Mouse (Mus musculus) cerebral cortex, adult 2 months (tissue): Measurements from ENCODE around the gene Arhgap28.

ENCODE experiments used
- WGBS: fragments of 180-500 bp; shearing (Covaris S2); methylation state at CpG from one replicate; pipeline ENCODE4 v1.1.7; 2018; 5-methylcytosine and 5-hydroxymethylcytosine counted together

Arhgap28 gene

GRCm38 (mm10) chr17:67869731-67870601 is 134.0 kb downstream of the Arhgap28 start:
- WGBS: 66% methylated on average over 23 of the region's 23 CpGs

- WGBS: 70% methylated on average over 20 of the region's 20 CpGs
Measured at GRCm38 (mm10) chr17:67866541-67867241, 137.2 kb downstream of the Arhgap28 start.

DNA sequence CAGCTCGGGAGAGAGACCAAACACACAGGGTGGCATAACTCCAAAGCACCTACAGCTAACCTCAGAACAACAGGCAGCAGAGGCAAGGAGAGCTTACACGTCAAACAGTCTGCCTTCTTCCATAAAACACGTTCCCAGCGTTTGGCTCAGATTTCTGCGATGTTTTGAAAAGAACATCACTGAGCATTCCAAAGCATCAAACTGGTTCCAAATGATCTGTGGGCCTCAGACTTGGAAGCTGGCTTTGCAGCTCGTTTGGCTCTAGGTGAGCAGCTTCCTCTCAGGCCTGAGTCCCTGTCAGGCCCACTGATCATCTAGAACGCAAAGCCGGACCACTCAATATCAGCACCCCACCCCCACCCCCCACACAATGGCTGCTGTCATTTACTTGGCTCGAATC is 137.9 kb downstream of the Arhgap28 start:
- 63% methylated on average over 9 of the region's 9 CpGs for WGBS

DNA sequence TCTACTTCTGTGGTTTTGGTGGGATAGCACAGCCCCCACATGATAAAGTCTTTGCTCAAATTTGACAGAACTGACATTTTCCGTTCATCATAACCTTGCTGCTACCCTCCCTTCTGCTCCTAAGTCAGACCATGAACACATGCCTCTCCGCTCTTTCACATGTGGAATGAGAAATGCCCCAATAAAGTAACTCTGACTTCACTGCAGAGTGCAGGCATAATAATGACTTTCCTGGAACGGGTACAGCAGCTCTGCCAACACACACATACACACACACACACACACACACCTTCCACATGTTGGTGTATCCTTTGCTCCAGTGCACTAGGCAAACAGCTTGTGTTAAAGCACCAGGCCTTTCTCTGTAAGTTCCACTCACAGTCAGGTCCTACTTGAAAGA is 139.0 kb downstream of the Arhgap28 start:
- 77% methylated on average over 3 of the region's 3 CpGs for WGBS

DNA sequence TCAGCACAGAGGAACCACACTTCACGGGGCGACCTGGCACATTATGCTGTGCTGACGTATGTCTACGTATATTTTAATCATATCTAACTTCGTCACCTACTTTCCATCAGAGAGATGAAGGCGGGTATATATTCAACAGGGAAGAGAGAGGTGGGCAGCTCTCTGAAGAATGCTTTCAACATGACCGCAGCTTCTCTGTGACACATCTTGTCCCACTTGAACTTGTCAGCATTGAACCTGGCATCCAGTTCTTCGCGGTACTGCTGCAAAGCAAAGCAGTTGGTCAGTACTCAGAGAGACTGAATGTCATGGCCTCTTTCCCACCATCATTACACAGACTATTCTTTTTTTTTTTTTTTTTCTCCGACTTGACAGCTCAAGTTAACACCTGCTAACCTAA is 139.6 kb downstream of the Arhgap28 start:
- 84% methylated on average over 10 of the region's 10 CpGs for WGBS

DNA sequence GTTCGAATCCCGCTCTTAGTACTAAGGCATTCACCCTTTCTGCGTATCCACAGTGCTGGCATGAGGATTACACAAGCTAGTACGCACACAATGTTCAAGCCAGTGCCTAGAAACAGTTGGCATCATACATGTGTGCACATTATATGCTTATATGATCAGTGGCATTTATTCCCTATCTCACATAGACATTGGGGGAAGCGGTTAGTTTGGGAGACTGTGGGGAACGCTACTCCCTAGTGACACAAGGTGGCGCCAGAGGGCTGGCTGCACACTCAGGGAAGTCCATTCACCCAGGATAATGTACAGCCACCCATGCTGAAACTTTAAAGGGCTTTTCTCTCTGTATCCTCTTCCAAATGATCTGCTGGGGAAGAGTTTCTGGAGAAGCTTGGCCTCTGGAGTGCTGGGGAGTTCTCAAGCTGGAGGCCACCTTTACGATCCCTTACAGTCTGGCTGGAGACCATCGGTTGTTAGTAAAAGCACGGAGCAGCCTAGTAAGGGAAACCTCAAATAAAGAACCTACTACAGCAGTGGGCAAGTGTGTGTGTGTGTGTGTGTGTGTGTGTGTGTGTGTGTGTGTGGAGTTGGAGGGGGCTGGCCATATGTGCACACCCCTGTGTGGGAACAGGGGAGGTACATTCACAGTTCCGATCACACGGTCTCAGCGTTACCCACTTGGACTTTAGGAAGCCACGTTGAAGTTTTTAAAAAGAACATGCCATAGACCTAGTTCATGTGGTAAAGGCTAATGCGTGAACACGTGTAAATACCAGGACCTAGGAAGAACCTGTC is 142.0 kb downstream of the Arhgap28 start:
- WGBS: 71% methylated on average over 16 of the region's 16 CpGs

DNA sequence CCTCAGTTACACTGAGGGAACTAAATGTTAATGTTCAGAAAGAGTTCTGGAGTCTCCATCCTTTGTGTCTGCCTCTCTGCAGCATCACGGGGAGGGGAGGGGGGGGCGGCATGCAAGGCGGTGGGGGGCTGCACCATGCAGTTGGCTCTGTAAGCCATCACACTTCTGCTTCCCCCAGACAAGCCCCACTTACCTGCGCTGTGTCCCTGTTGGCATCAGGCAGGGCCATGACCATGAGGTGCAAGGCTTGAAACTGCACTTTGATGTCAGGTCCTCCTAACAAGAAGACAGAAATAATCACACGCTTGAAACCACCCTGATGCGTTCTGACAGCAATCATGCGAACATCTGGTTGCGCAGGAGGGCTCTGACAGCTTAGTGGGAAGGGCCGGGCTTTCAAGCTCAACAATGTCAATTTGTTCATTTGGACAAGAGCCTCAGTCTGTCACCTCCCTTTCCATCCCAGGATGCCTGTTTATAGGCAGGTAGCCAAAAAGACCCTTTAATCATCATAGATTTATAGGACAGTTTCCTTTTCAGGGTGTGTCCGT is 142.8 kb downstream of the Arhgap28 start:
- 83% methylated on average over 10 of the region's 10 CpGs for WGBS

DNA sequence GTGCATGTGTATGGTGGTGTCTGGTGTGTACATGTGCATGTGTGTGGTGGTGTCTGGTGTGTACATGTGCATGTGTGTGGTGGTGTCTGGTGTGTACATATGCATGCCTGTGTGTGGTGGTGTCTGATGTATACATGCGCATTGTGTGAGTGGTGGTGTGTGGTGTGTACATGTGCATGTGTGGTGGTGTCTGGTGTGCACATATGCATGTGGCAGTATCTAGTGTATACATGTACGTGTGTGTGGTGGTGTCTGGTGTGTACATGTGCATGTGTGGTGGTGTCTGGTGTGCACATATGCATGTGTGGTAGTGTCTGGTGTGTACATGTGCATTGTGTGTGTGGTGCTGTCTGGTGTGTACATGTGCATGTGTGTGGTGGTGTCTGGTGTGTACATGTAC is 162.4 kb downstream of the Arhgap28 start:
- WGBS: 98% methylated on average over 2 of the region's 2 CpGs

DNA sequence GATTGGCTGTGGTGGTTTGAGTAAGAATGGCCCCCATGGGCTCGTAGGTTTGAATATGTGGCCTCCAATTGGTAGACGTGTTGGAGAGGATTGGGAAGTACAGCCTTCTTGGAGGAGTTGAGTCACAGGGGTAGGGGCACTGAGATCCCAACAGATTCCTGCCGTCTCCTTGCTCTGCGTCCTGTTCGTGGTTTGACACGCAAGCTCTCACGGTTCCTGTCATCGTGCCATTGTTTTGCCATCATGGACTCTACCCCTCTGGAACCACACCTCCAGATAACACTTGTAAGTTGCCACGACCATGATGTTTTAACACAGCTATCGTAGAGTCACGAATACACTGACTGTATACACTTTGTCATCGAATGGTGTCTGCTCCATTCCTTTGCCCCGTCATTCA is 165.0 kb downstream of the Arhgap28 start:
- 88% methylated on average over 13 of the region's 13 CpGs for WGBS

DNA sequence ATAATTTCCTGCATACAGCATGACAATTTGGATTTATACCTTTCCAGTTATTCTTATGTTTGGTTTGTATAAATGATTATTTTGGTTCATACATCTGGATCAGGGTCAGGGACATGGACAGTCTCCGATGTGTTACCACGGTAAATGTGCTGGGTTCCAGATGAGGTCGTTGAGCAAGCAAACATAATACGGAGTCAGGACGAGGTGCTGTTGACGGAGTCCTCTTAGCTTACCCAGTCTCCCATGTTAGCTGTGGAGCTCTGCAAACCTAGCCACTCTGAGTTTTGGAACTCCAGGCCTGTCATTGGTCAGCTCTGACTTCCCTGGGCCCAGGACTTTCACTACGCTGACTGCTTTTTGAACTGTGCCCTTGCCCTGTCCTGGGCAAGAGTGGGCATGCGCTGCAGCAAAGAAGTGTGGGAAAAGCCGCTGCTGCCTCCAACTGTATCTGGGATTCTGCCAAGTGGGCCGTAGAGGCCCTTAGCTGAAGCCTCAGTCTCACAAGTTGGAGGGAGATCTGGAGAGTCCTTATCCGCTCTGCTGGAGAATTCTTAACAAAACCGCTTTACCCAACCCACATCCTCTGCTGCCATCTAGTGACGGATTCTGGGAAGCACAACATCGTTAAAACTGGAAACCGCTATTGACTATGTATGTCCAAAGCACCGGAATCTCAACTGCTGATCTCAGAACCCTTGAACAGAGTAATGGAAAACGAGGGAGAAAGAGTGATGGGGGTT is 166.4 kb downstream of the Arhgap28 start:
- 48% methylated on average over 17 of the region's 17 CpGs for WGBS

GRCm38 (mm10) chr17:67836146-67836895 is 167.6 kb downstream of the Arhgap28 start:
- 95% methylated on average over 20 of the region's 20 CpGs for WGBS

DNA sequence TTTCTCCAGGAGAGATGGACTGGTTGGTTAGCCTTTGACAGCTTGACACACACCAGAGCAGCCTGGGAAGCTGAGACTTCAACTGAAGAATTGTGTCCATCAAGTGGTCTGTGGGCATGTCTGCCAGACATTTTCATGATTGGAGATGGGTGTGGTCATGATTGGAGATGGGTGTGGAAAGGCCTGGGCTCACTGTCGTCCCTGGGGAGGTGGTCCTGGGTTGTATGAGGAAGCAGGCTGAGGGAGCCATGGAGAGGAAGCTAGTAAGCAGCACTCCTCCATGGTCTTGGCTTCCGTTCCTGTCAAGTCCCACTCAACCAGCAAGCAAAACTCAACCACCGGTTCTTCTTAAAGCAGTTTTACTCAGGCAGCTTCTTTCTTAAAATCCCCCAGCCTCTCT is 176.5 kb downstream of the Arhgap28 start:
- WGBS: 90% methylated on average over 3 of the region's 3 CpGs

GRCm38 (mm10) chr17:67816916-67817315 is 187.0 kb downstream of the Arhgap28 start:
- WGBS: 95% methylated on average over 10 of the region's 10 CpGs

GRCm38 (mm10) chr17:67815720-67816119 is 188.2 kb downstream of the Arhgap28 start:
- 94% methylated on average over 11 of the region's 11 CpGs for WGBS

DNA sequence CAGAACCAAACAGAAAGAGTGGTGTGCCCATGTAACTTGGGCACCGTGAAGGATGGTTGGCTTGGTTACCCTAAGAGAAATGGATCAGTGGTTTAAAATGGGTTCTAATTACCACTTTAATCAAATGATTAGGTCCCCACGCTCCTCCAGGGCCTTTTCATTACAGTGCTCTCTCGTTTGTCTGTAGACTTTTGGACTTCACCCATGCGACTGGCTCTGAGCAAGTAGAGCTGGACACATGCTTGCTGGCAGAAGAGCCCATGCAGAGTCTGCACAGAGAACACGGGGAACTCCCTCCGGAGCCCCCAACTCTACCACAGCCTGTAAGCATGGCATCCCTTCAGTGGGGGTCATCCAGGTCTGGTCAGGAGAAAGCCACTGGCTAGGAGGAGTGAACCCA is 190.3 kb downstream of the Arhgap28 start:
- WGBS: 79% methylated on average over 6 of the region's 6 CpGs

GRCm38 (mm10) chr17:67809171-67809570 is 194.7 kb downstream of the Arhgap28 start:
- 92% methylated on average over 16 of the region's 16 CpGs for WGBS
